Mouse (Mus musculus) testis, postnatal 14 days (tissue): ENCODE measurements around the gene Taf6.
"Not testable (repeated sequence)": the region's sequence is repeated elsewhere in the genome, so short reads cannot be mapped to it uniquely, and the experiment has no call there.

Experiments
- DNase-seq: peaks from one replicate; pipeline ENCODE4 v3.0.0; 2021; ENCODE audit warnings: low spot score

The Taf6 gene

DNA sequence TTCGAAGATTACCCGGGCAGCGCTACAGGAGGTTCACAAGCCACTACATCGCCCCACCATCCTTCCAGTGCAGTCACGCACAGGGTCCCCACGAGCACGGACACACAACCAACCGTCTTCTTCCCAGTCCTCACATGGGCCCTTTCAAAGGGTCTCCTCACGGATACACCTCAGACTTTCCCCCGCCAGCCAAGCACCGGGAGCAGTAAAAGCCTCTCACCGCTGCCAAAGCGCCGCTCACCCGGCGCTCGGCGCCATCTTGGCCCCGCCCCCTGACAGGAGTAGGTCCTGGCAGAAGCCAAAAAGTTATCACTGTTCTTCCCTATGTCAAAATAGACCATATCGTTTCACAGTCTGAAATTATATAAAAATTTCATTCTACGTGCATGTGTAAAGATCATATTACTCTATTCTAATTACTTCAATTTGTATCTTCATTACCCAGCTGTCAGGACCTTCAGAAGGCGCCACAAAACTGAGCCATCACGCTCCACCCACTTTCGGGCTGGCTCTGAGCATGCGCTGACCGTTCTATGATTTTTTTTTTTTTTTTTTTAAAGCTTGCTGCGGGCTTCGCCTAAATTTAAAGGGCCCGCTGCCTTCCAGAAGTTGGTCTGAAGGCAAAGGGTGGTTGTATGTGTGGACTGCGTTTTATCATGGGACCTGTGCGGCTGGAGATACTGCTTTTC, at the start of gene Taf6, which contains the start of gene Cnpy4:
Gene Taf6, minus strand, starts transcription at position 502 of the 689 bp plus-strand sequence.
Gene Cnpy4, plus strand, starts transcription at position 536 of the 689 bp plus-strand sequence.
- DNase-seq, result peak; percentile 88

DNA sequence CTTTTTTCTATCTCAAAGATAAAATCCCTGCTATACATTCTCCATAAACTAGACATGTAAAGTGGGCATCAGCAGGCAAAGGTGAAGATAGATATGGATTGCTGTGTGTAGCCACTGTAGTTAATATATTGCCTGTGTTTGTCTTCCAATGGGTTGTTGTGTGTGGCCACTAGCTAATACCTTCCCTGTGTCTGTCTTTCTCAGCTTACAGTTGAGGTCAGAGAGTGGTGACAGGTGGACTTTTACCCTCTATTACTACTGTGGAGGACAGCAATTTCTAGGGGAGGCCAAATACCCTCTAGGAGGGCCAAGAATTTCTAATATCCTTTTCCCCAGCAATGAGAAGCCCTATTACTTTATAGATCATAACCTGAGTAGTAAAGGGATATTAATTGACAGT, 47.0 kb upstream of the Taf6 start:
- no peak for DNase-seq

DNA sequence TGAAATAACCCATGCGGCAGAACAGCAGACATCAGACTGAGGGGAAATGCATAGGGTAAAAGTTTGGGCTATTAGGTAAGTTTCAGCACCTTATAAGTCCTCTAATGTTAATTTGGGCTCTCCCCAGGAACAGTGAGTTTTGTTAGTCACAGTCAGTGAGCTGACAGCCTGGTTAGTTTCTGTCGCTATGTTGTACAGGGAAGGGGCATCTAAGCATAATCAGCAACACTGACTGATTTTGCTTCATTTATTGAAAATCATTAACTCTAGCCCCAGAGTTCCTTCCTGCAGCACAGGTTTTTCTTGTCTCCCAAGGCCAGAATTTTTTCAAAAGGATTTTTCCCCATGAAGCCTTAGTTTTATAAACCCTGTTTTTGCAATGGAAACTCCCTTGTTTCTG, 46.5 kb upstream of the Taf6 start:
- no peak for DNase-seq

DNA sequence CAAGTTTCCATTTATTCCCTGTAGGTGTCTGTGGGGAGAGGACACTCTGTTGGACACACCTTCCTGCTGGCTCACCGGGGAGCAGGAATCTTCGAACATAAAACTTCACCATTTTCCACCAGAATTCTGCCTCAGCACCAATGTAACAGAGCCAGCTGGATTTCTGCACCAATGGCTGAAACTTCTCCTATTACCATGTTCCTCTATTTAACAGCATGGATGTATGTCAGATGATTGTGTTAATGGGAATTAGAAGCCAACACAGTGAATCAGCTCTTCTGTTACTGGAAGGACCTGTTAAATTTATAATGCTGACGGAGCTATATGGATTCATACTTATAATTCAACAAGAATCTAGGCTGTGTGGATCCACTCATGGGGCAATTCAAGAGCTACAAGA, 42.3 kb upstream of the Taf6 start:
- no peak for DNase-seq

DNA sequence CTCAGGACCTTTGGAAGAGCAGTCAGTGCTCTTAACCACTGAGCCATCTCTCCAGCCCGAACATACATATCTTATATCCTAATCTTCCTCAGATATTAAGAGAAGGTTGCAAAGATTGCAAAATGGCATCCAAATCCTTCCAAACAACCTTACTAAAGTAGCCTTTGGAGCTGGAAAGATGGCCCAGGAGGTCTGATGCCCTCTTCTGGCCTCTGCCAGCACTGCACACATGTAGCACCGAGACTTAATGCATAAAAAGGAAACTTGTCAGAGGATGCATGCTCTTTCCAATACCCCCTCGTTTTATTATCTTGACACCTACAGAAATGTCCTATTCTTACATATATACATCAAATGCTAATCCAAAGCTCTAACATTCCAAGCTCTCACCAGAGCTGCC, 40.8 kb upstream of the Taf6 start:
- no peak for DNase-seq

DNA sequence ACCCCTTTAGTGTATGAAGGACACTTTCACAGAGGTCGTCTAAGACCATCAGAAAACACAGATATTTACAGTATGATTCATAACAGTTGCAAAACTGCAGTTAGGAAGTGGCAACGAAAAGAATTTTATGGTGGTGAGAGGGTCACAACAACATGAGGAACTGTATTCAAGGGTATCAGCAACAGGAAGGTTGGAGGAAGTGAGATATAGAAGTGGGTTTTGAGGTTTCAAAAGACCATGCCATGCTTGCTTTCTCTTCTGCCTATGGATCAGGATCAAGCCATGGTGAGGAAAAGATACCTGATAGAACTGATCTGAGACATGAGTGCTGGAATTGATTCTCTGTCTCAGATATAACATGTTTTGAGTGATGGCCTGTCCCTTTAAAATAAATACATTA, 40.1 kb upstream of the Taf6 start:
- DNase-seq, result no peak

DNA sequence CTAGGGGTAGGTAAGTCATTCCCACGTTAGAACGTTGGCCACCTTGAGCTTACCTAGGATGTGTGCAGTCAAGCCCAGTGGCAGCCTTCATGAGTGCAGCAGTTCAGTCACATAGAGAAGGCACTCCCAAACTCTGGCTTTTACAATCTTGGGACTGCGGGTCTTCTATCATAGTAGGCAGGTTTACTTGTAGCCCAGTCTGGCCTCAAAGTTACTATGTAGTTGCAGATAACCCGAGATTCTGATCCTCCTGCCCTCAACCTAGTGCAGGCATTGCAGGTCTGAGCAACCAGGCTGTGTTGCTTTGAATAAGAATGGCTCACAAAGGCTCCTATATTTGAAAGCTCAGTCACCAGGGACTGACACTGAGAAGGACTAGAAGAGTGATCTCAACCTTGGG, 39.2 kb upstream of the Taf6 start:
- DNase-seq, result no peak

DNA sequence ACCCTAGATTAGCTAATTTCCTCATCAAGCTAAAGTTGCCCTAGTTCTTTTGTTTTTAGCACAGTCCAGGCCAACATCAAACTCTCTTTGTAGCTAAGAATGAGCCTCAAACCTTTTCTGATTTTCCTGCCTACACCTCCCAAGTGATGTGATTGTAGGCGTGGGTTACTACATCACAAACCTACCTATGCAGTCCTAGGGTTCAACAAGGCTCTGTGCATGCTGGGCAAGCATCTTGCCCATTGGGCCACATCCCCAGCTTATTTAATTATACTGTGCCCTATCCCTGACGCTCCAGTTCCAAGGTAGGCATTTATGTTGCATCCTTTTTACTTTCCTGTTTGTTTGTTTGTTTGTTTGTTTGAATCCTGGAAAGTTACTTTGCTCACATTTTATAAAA, 38.4 kb upstream of the Taf6 start, which contains the start of gene Nxpe5:
Gene Nxpe5, plus strand, starts transcription at position 199 of the 400 bp plus-strand sequence.
- DNase-seq, result no peak

DNA sequence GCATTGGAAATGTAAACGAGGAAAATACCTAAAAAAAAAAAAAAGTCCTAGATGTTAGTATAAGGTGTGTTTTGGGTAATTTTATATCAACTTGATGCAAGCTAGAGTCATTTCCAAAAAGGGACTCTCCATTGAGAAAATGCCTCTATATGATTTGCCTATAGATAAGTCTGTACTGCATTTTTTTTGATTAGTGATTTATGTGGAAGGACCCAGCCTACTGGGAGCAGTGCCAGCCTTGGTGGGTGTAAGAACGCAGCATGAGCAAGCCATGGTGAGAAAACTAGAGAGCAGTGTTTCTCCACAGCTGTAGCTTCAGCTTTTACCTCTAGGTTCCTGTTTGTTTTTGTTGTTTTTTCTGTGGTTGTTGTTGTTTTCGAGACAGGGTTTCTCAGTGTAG, 36.0 kb upstream of the Taf6 start:
- DNase-seq, result no peak

DNA sequence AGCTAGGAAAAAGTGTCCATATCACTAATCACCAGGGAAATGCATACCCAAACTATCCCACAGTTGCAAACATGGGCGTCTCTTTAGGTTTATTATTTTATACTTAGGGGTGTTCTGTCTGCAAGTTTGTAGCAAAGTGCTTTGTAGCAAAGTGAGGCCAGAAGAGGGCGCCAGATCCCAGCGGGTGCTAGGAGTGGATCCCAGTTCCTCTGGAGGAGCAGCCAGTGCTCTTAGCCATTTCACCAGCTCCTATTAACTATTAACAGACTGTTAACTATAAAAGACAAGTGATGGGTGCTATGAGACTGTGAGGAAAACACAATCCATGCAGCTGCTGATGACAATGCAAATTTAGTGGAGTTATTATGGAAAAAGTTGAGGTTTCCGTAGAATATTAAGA, 34.9 kb upstream of the Taf6 start:
- peak; percentile 68 for DNase-seq

DNA sequence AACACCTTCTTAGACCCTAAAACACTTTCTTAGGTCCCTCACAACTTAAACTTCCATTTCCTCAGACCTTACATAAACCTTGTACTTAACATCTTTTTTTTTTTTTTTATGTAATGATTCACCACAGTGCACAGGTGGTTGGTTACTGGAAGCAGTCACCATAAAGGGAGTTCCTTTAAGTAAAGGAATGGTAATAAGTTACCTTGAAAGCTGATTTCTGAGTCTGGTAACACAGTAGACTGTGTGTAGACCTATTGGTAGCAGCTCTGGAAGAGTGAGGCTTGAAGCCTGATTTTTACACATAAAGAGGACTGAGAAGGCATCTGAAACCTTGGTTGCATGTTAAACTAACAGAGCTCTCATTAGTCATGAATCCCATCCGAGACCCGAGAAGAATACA, 32.6 kb upstream of the Taf6 start:
- no peak for DNase-seq

DNA sequence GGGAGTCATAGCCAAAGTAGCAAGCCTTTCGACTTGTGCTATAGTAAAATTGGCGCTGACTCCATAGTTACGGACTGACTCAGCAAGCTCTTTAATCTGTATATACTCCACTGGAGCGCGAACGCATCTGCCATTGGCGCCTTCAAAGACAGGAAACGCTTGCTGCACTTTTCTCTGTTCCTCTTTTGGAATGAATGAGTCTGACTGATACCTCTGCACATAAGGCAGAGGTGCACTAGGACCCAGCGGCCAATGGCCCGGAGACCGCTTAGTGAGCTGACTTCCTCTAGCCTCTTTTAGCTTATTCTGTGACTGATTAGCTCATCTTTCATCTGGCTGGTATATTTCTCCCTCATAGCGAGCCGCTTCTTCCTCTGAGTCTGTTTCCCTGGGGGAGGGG, 29.4 kb upstream of the Taf6 start:
- DNase-seq, result not testable (repeated sequence)

DNA sequence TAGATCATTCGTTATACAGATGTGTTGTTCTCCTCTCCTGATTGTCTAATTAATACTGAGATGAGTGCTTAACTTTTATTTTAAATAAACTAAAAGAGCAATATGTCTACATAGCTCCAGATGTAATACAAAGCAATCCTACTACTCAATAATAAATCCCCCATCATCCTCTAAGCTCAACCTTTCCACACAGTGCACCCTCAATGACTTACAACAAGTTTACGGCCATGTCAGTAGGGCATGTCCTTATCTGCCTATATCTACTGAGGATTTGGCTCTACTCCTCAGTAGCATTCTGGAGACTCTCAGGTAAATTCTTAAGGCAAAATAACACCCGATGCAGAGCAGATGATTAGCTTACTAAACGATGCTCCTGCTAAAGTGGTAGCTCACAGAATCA, 20.6 kb upstream of the Taf6 start:
- no peak for DNase-seq

DNA sequence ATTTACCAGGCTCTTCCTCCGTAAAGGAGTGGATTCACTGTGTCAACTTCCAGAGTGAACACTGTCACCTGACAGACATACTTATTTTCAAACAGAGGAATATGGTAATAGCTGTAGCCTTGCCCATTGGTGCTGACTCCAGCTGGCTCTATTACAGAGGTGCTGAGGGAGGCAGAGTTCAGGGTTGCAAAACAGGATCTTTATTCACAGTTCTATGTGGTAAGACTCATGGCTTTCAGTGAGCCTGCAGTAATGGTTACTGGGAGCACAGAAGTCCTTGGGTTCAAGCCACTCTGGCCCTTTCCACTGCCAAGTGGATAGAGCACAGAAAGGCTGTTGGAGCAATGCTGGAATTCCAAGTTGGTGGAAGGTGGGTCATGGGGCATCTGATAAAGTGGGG, 20.0 kb upstream of the Taf6 start:
- DNase-seq, result no peak

DNA sequence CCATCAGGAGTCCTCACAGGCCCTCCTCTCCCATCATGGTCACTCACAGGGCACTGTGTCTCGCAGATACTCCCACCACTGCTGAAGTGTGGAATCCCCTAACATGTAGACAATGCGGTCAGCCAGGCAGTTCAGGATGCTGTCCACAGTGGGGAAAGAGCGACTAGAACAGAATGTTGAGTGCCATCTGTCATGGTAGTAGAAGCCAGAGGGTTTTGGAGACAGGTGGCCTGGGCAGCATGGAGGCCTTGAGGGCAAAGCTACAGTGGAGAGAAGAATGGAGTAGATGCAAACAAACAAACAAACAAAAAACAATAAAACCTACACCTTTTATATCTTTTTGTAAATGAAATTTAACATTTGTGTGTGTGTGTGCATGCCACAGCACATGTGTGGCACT, 14.8 kb upstream of the Taf6 start:
- DNase-seq, result no peak

DNA sequence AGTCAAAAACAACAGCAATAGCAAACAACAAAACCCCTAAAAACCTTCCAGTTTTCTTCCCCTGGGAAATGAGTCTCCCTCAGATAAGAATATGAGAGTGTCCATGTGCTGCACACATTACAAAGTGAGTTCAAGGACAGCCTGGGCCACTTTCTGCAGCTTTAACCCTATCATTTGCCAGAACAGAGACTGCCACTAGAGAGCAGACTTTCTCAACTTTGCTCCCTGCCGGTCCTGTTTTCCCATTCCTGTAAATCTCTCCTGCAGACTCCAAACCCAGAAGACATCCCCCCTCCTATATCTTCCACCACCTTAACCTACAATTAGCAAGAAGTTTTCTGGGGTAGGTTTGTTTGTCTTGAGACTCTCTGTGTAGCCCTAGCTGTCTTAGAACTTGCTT, 12.3 kb upstream of the Taf6 start:
- no peak for DNase-seq

DNA sequence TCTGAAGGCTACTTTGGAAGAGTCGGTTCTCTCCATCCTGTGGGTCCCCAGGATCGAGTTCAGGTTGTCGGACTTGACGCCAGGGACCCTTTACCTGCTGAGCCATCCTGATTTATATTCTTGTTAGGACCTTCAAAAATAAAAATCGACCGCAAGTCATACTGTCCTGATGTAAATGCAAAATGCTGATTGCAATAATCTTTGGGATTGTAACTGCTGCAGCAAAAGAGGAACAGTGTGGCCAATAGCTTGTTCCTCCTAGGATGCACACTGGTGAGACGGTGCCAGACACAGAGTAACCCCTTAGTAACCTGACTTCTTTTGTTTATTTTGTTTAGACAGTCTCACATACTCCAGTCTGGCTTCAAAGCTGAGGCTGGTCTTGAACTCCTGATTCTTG, 8.2 kb upstream of the Taf6 start:
- DNase-seq, result no peak

DNA sequence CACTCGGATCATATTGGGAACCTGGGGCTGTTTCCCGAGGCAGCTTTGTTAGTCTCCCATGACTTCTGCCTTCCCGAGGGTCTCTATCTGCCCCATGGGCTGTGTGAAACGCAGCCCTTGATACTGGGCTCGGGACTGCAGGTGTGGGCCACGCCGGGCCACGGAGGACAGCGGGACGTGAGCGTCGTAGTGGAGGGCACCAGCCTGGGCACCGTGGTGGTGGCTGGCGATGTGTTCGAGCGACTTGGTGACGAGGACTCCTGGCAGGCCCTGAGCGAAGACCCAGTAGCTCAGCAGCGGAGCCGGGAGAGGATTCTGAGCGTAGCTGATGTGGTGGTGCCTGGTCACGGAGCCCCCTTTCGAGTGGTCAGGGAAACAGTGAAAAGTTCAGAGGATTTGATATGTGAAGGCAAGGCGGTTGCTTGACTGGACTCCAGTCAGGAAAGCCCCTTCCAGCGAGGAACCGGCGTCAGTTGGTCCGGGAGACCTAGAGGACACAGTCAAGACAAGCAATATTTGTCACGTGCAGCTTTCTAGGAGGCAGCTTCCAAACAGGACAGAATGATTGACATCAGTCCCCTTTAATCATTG, 7.6 kb upstream of the Taf6 start:
- no peak for DNase-seq

DNA sequence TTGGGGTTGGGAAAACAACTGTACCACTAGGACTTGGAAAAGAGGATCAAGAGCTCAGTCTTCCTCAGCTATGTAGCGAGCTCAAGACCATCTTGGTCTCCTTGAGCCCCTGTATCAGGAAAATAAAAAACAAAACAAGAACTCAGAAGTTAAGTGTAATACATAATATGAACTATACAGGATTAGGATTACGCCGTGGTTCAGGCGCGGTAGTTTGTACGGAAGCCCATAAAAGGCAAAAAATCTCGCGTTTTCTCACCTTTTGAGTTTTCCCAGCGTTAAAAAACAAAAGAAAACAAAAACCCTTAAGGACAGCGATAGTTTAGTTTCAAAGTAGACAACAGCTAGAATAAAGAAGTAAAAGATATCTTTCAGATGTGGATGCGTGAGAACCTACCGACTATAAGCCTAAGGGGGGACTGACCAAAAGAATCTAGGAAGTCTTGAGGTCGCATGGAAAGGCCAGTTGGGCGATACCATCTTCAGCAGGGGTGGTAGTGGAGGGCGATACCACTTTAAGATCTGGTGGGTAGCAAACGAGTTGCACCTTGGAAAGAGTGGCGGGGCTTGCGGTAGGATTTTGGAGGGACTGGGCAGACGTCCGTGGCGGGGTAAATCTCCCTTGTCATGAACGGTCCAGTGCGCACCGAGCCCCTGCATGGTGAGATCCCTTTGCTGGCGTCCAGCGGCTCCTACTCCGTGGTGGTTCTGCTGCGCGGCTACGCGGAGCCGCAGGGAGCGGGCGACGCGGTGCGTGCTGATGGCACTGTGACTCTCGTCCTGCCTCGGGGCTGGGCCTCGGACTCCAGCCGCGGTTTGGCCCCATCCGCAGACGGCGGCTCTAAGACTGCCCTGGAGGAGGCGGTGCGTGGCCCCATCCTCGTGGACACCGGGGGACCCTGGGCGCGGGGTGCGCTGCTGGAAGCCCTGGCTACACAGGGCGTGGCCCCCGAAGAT, 6.8 kb upstream of the Taf6 start, which contains the start of gene Mblac1:
Gene Mblac1, plus strand, starts transcription at position 544 of the 957 bp plus-strand sequence.
- DNase-seq, result peak; percentile 80

DNA sequence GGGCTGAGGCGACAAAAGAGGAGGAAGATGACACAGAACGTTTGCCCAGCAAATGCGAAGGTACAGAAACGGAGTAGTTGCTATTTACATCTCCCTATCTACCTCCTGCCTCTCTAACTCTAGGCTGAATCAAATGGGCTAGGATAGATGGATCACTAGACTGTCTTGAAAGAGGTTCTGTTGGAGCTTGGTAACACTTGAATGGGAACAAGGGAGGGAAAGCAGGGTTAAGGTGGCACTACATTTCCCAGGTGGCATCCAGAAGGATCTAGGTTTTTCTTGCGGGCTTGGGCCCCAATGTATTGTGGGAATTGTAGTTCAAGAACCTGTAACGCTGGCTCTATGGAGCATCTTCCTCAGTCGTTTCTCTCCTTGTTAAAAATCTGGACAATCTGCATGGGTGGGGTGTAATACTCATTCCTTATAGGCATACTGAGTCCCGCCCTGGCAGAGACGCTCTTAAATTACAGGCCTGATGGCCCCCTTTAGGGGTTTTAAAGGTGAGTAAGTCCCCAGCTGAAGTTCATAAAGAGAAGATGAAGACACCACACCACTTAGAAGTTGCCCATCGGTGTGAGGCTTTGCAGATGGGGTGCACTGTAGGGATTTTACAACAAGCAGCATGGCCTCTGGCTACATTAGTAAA, 533 bp upstream of the Taf6 start:
- DNase-seq, result peak; percentile 84

DNA sequence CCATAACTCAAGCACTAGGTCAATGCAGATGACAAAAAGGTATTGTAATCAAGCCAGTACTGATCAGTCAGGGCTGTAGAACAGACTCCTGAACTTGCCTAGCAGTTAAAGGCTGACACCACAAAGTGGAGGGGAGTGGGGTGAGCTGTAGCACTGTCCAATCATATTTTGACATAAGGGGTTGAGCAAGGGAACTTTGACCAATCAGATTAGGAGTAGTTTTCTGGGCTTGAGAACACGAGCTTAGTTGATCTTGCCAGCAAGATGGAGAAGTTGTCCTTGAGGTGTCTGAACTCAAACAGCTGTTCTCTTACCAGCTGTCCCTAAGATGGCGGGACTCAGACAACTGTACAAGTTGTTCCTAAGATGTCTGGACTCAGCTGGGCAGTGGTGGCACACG, 14.0 kb downstream of the Taf6 start:
- DNase-seq, result no peak
